Mouse (Mus musculus): ENCODE data around the gene Cdc5l.
"Not testable (repeated sequence)": the region's sequence is repeated elsewhere in the genome, so short reads cannot be mapped to it uniquely, and the experiment has no call there.

The Cdc5l gene

GRCm38 (mm10) chr17:45434262-45434590, 689 bp upstream of the Cdc5l start:
- no peak for DNase-seq

- DNase-seq = no peak
Observed at GRCm38 (mm10) chr17:45432706-45433398, 685 bp downstream of the Cdc5l start.

GRCm38 (mm10) chr17:45432007-45432406, 1.5 kb downstream of the Cdc5l start:
- no peak for DNase-seq

GRCm38 (mm10) chr17:45417387-45417786, 16.1 kb downstream of the Cdc5l start:
- DNase-seq = no peak

- DNase-seq = not testable (repeated sequence)
Observed at GRCm38 (mm10) chr17:45411617-45412016, 21.9 kb downstream of the Cdc5l start.

DNA sequence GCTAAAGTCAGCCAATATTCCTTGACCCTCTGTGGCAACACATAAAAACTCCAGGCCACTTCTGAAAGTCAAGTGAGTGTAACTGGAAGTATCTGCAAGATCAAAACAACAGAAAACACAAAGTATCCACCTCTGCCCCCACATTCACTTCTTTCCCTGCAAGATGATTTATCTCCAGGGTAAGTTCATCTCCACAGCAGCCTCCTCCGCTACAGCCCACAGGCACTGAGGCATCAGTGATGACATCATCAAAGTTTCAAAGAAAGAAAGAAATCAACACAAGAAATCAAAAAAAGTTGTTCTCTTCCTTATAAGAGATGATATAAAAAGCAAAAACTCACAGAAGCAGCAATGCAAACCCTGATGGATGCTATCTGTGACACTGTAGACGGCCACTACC, 24.8 kb downstream of the Cdc5l start:
- no peak for DNase-seq

DNA sequence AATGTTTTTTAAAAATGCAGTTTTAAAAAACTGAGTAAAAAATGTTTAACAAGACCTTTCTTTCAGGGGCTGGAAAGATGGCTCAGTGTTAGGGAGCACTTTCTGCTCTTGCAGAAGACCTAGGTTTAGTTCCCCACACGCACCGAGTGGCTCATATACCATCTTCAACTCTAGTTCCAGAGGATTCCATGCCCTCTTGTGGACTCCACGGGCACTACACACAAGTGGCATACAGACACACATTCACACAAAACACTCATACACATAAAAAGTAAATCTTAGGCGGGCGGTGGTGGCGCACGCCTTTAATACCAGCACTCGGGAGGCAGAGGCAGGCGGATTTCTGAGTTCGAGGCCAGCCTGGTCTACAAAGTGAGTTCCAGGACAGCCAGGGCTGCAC, 27.3 kb downstream of the Cdc5l start:
- DNase-seq = peak; percentile 8 to 17

DNA sequence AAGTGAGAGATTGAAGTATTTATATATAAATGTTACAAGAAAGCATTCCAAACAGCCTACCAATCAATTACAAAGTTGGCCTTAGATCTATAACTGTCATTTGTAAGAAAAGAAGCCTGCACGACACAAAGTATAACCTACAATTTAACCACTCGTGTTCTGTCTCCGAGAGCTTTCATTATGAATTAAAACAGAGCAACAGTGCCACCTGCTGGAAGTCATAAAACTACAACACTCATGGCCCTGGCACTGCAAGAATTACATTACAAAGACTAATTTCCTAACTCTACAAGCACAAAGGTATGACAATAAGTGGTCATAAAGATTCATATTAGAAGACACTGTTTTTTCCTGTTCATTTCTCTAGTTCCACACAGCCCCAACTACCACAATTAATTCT, 30.3 kb downstream of the Cdc5l start:
- DNase-seq = peak in 1 of 2 experiments; percentile 12

DNA sequence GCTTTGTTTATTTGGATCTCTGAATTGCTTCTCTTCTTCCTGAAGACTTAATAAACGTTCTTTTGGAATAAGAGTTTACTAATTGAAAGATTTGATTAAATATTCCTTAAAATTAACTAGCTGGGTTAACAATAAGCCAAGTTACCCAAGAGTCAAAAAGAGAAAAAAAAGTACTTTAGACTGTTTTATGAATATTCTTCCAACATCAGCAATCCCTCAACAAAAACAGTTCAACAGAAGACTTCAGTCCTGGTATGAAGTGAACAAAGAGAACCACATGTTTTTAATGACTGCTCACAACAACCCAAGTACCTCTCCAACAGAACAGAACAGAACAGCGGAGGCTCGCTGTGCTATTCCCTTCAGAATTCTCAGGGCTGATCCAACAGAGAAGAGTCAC, 30.9 kb downstream of the Cdc5l start:
- no peak for DNase-seq

DNA sequence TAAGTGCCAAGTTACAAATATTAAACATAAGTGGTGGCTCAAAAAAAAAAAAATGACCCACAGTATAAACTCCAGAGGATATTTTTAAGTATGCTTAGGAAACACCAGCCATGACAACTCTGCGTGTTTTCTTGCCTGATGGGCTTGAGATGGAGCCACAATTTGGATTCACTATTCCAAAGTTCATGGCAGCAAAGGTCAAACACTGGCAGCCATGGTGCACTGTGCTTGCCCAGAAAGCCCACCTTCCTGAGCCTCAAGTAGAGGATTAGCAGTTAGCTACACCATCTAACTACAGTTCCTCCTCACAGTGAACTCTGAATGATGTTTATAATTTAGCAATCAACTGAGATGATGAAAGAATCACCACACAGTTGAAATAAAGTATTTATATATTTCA, 31.4 kb downstream of the Cdc5l start:
- DNase-seq = no peak

- DNase-seq = no peak
Observed at GRCm38 (mm10) chr17:45401126-45401905, 32.2 kb downstream of the Cdc5l start.

- DNase-seq = no peak
Observed at GRCm38 (mm10) chr17:45398021-45398420, 35.5 kb downstream of the Cdc5l start.

GRCm38 (mm10) chr17:45397541-45397940, 36.0 kb downstream of the Cdc5l start:
- DNase-seq = no peak

- no peak for DNase-seq
Observed at GRCm38 (mm10) chr17:45394612-45395011, 38.9 kb downstream of the Cdc5l start.

- no peak for DNase-seq
Observed at GRCm38 (mm10) chr17:45393765-45394164, 39.8 kb downstream of the Cdc5l start.

DNA sequence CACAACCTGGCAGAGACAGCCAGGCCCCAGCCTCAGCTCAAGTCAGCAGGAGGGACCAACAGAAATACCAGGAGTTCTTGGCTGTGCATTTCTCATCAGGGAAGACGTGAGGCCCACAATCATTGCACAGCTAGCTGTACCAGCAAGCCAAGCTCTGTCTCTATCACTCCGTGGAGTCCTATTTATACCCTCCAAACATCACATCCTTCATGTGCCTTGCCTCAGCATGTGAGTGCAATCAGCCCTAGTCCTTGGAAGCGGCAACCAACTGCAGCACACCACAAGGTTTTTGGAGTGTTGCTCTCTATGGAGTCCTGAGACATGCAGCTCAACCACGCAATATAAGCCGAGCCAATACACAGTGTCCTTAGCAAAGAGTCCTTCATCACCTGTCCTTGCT, 43.6 kb downstream of the Cdc5l start:
- no peak for DNase-seq

- no peak for DNase-seq
Observed at GRCm38 (mm10) chr17:45386986-45387385, 46.6 kb downstream of the Cdc5l start.

- no peak for DNase-seq
Observed at GRCm38 (mm10) chr17:45383305-45383704, 50.2 kb downstream of the Cdc5l start.

DNA sequence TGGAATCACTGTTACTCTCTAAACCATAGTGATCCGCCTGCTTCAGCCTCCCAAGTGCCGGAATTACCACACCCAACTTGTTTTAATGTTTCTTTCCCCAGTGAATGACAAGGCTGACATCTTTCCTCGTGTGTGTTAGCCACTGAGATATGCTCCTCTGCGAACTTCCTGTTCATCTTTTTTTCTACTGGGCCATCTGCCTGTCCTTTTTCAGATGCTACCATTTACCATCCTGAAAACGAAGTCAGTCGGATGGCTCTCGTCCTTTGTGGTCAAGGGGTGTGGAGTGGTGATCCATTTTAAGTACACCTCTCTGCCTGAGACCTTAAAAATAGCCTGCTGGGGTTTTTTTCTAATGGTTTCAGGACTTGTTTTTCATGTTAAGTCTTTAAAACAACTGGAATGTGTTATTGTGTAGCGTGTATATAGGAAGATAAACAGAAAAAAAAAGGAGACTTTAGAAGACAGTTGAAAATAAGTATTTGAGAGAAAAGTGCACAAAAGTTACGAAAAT, 54.2 kb downstream of the Cdc5l start:
- no peak for DNase-seq

GRCm38 (mm10) chr17:45377323-45377722, 56.2 kb downstream of the Cdc5l start:
- DNase-seq = no peak

DNA sequence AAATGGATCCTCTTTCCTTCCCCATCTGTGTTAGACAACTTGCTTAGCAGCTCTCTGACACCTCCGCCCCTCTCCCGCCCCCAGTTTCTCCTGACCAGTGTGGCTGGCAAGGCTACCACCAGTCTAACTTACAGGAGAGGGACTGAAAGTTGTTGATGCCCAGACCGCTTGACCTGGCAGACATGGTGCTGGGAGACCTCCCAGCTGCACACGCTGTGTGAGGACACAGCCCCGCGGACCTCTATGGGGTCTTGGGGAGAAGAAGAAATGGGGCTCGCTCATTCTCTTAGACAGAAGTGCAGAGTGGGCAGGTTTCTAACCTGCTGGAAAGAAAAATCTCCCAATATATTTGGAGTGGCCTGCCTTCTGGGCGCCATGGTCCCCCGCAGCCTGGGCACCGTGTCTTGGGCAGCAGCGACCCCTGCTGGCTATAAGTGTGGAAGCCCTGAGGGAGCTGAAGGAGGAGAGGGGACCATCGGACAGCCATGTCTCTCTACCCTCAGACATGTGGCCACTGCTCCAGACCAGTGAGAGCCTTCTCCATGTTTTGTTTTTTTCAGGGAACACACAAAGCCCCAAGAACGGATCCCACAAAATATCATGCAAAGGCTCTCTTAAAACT, 59.4 kb downstream of the Cdc5l start:
- peak; percentile 66 to 69 for DNase-seq

DNA sequence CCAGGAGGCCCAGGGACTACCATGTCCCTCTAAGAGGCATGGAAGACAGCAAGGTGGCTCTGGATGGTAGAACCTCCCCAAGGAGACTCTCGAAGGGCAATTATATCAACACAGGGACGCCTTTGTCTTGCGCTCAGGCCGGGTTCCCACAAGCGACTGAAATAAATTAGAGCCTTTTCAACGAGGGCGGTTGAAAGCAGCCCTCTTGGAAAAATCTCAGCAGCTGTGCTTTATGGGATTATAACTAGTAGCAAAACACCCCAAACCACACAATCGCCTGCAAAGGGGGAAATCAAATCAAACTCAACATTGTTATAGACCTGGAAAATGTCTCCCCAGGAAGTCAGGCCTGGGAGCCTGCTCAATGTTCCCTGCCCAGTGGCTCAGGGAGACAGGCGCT, 62.5 kb downstream of the Cdc5l start:
- DNase-seq = no peak

- DNase-seq = no peak
Observed at GRCm38 (mm10) chr17:45370535-45370934, 63.0 kb downstream of the Cdc5l start.

DNA sequence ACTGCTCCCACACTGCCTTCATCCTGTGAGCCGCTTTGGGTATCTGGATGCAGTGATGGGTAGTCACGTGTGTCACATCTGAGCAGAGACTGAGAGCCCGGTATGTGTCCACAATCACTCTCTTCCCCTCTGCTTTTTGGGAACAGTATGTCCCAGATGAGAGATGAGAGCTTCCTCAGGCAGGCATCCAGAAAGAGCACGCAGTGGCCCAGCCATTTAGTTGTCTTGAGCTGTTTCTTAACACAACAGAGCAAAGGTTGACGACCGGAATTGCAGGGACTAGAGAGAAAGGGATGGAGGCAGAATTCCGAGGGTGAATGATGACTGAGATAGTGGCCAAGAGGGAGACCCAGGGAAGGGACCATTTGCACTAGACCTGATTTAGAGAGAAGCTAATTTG, 68.7 kb downstream of the Cdc5l start:
- no peak for DNase-seq
